Mouse (Mus musculus) hindbrain, embryonic 11.5 days (tissue): ENCODE measurements at regions not wholly inside any gene's neighbourhood (a gene's known extent, or its start where the extent isn't known, plus 50 kb on each side); places are given as distances from the start of the nearest gene placed in this dataset.
"Not testable (repeated sequence)": the region's sequence is repeated elsewhere in the genome, so short reads cannot be mapped to it uniquely, and the experiment has no call there.

Source experiments
- ATAC-seq: fragments of 200-750 bp; cut with Nextera tagmentation; 2 replicates; pipeline ENCODE4 v1.8.0; 2017; ENCODE audit warnings: mild to moderate bottlenecking, moderate TSS enrichment, moderate library complexity; ENCODE audit not compliant: low FRiP score
- DNase-seq: peaks from one replicate; pipeline ENCODE4 v3.0.0-alpha.2; 2015; ENCODE audit warnings: low spot score
- H3K27ac ChIP-seq: fragments of 300-500 bp; sonication (generic); 2 replicates; pipeline ENCODE4 v1.5.1; 2014; ENCODE audit warnings: mild to moderate bottlenecking, low read depth, low read length
- H3K27me3 ChIP-seq: fragments of 300-500 bp; sonication (generic); 2 replicates; pipeline ENCODE4 v1.6.1; 2014; ENCODE audit warnings: mild to moderate bottlenecking, low read length, moderate library complexity, mixed read lengths; ENCODE audit not compliant: control insufficient read depth, insufficient read depth
- H3K36me3 ChIP-seq: fragments of 300-500 bp; sonication (generic); 2 replicates; pipeline ENCODE4 v1.6.1; 2014; ENCODE audit warnings: mild to moderate bottlenecking, low read length, moderate library complexity, mixed read lengths; ENCODE audit not compliant: control insufficient read depth, insufficient read depth
- H3K4me1 ChIP-seq: fragments of 300-500 bp; sonication (generic); replicated peaks from 2 replicates; pipeline ENCODE4 v1.6.1; 2014; ENCODE audit warnings: low read length, mixed read lengths; ENCODE audit not compliant: control insufficient read depth, insufficient read depth
- H3K4me2 ChIP-seq: fragments of 300-500 bp; sonication (generic); replicated peaks from 2 replicates; pipeline ENCODE4 v1.6.1; 2014; ENCODE audit warnings: mild to moderate bottlenecking, low read depth, low read length
- H3K4me3 ChIP-seq: fragments of 300-500 bp; sonication (generic); 2 replicates; pipeline ENCODE4 v1.5.1; 2014; ENCODE audit warnings: low read depth, low read length
- H3K9ac ChIP-seq: fragments of 300-500 bp; sonication (generic); 2 replicates; pipeline ENCODE4 v1.6.1; 2014; ENCODE audit warnings: low read depth, low read length
- H3K9me3 ChIP-seq: fragments of 300-500 bp; sonication (generic); 2 replicates; pipeline ENCODE4 v1.6.1; 2016; ENCODE audit warnings: low read length; ENCODE audit not compliant: control insufficient read depth
- WGBS: fragments of 180-500 bp; shearing (Covaris S2); extraction: QIAGEN DNeasy Blood & Tissue Kit; methylation state at CpG from one replicate; pipeline ENCODE4 v1.1.7; 2014; 5-methylcytosine and 5-hydroxymethylcytosine counted together

GRCm38 (mm10) chr16:49378917-49379473, 320.0 kb upstream of the Ift57 start:
- Histone ChIP-seq H3K36me3 (no peaks in the 10 kb centered on the region), H3K9ac (no peak overlapping the region), H3K4me2 (no peak overlapping the region), H3K27ac (no peak overlapping the region), H3K27me3 (no peaks in the 10 kb centered on the region), H3K9me3 (no peaks in the 10 kb centered on the region), H3K4me3 (no peak overlapping the region), H3K4me1 (no peaks in the 10 kb centered on the region)
- DNase-seq: no peak
- no peak for ATAC-seq

- Histone ChIP-seq H3K4me3 (no peak overlapping the region), H3K27me3 (no peaks in the 10 kb centered on the region), H3K36me3 (no peaks in the 10 kb centered on the region), H3K27ac (no peak overlapping the region), H3K9ac (no peak overlapping the region), H3K9me3 (no peaks in the 10 kb centered on the region), H3K4me2 (no peak overlapping the region), H3K4me1 (no peaks in the 10 kb centered on the region)
- WGBS: 77% methylated on average over 4 of the region's 4 CpGs
- no peak for ATAC-seq
- DNase-seq: no peak
These were observed 310.9 kb upstream of the Ift57 start for GRCm38 (mm10) chr16:49388135-49388534.

GRCm38 (mm10) chr16:49407956-49408795, 290.9 kb upstream of the Ift57 start:
- H3K27ac ChIP-seq: peak overlapping the region; percentile 62; the same call in 1 of the 2 replicates
- no peaks in the 10 kb centered on the region for H3K9me3 ChIP-seq
- peak; percentile 83 for ATAC-seq
- no peak overlapping the region for H3K4me3 ChIP-seq
- DNase-seq: peak; percentile 44
- no peaks in the 10 kb centered on the region for H3K36me3 ChIP-seq
- no peaks in the 10 kb centered on the region for H3K4me1 ChIP-seq
- peak overlapping the region; percentile 14; the same call in 1 of the 2 replicates for H3K4me2 ChIP-seq
- H3K9ac ChIP-seq: no peak overlapping the region
- no peaks in the 10 kb centered on the region for H3K27me3 ChIP-seq
- WGBS: 22% methylated on average over 16 of the region's 16 CpGs

GRCm38 (mm10) chr16:49409235-49409634, 289.8 kb upstream of the Ift57 start:
- Histone ChIP-seq H3K4me2 (no peak overlapping the region), H3K4me1 (no peaks in the 10 kb centered on the region), H3K9ac (no peak overlapping the region), H3K4me3 (no peak overlapping the region), H3K27me3 (no peaks in the 10 kb centered on the region), H3K36me3 (no peaks in the 10 kb centered on the region), H3K27ac (no peak overlapping the region), H3K9me3 (no peaks in the 10 kb centered on the region)
- no peak for ATAC-seq
- DNase-seq: no peak
- 90% methylated on average over 4 of the region's 4 CpGs for WGBS

- no peaks in the 10 kb centered on the region for H3K4me1 ChIP-seq
- H3K36me3 ChIP-seq: no peaks in the 10 kb centered on the region
- H3K4me2 ChIP-seq: no peak overlapping the region
- H3K27me3 ChIP-seq: no peaks in the 10 kb centered on the region
- H3K4me3 ChIP-seq: no peak overlapping the region
- no peak overlapping the region for H3K9ac ChIP-seq
- ATAC-seq (no peak), DNase-seq (no peak)
- H3K9me3 ChIP-seq: no peaks in the 10 kb centered on the region
- H3K27ac ChIP-seq: no peak overlapping the region
- 100% methylated on average over 1 of the region's 1 CpGs for WGBS
These were observed 268.7 kb upstream of the Ift57 start for GRCm38 (mm10) chr16:49430296-49430695.

GRCm38 (mm10) chr16:49431902-49432301, 267.1 kb upstream of the Ift57 start:
- Histone ChIP-seq H3K9me3 (no peaks in the 10 kb centered on the region), H3K27ac (no peak overlapping the region), H3K9ac (no peak overlapping the region), H3K4me3 (no peak overlapping the region), H3K4me2 (no peak overlapping the region), H3K27me3 (no peaks in the 10 kb centered on the region), H3K36me3 (no peaks in the 10 kb centered on the region), H3K4me1 (no peaks in the 10 kb centered on the region)
- 69% methylated on average over 2 of the region's 2 CpGs for WGBS
- no peak for DNase-seq
- no peak for ATAC-seq

- no peak overlapping the region for H3K9ac ChIP-seq
- peak; percentile 46 for DNase-seq
- H3K27me3 ChIP-seq: no peaks in the 10 kb centered on the region
- H3K4me2 ChIP-seq: no peak overlapping the region
- no peak overlapping the region for H3K4me3 ChIP-seq
- H3K27ac ChIP-seq: no peak overlapping the region
- no peaks in the 10 kb centered on the region for H3K9me3 ChIP-seq
- 79% methylated on average over 1 of the region's 1 CpGs for WGBS
- H3K36me3 ChIP-seq: no peaks in the 10 kb centered on the region
- ATAC-seq: no peak
- H3K4me1 ChIP-seq: no peaks in the 10 kb centered on the region
These were observed 257.8 kb upstream of the Ift57 start for GRCm38 (mm10) chr16:49441225-49441624.

- DNase-seq, H3K4me1 ChIP-seq, H3K4me2 ChIP-seq, H3K27ac ChIP-seq, H3K4me3 ChIP-seq, H3K9me3 ChIP-seq, ATAC-seq, H3K36me3 ChIP-seq, H3K27me3 ChIP-seq, H3K9ac ChIP-seq: not testable (repeated sequence)
- 95% methylated on average over 7 of the region's 9 CpGs for WGBS
These were observed 251.7 kb upstream of the Ift57 start for GRCm38 (mm10) chr16:49447356-49447755.

- Histone ChIP-seq H3K36me3 (no peaks in the 10 kb centered on the region), H3K4me2 (no peak overlapping the region), H3K27ac (no peak overlapping the region), H3K9ac (no peak overlapping the region), H3K4me3 (no peak overlapping the region), H3K9me3 (no peaks in the 10 kb centered on the region), H3K27me3 (no peaks in the 10 kb centered on the region), H3K4me1 (no peaks in the 10 kb centered on the region)
- 86% methylated on average over 8 of the region's 8 CpGs for WGBS
- no peak for DNase-seq
- no peak for ATAC-seq
These were observed 205.2 kb upstream of the Ift57 start for GRCm38 (mm10) chr16:49493881-49494280.
